Mouse (Mus musculus) cortical plate, adult 2 months (tissue): ENCODE results near the gene Gps2.

Experiments
- CTCF ChIP-seq: fragments of 200-500 bp; IDR thresholded peaks from 2 replicates; pipeline ENCODE4 v1.5.1; 2011; ENCODE audit warnings: mild to moderate bottlenecking, control low read depth, low read length; ENCODE audit not compliant: insufficient read depth; ENCODE audit errors: extremely low read depth
- POLR2A ChIP-seq: fragments of 200-500 bp; IDR thresholded peaks from 2 replicates; pipeline ENCODE4 v1.6.1; 2011; ENCODE audit warnings: mild to moderate bottlenecking, low read length, control low read depth; ENCODE audit not compliant: insufficient read depth; ENCODE audit errors: extremely low read depth

- TF ChIP-seq POLR2A (no peak), CTCF (no peak)
Observed at GRCm38 (mm10) chr11:69930967-69931537, 17.4 kb downstream of the Gps2 start.
